Mouse (Mus musculus): ENCODE data around the gene Rpl11. TPM values are rescaled to one million over a fixed set of nuclear protein-coding genes. Genes with fewer than 3 reads are reported as not detected.
A peak's percentile ranks its signal among the peaks of the same experiment; 100 is the strongest.

Rpl11 gene
- total and polyA plus RNA-seq, 2 experiments from 2014 or later, result 229 to 881 TPM

DNA sequence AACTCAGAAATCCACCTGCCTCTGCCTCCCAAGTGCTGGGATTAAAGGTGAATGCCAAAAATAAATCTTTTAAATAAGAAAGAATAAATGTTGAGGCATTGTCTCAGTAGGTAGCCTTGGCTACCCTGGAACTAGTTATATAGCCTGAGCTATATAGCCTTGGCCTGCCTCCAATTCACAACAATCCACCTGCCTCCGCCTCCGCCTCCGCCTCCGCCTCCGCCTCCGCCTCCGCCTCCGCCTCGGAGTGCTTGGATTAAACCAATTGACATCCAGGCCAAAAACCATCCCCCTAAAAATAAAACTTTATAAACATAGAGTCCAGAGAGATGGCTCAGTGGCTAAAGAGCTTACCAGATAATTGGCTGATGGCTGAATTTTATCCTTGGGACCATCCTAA lies 30.3 kb downstream of the Rpl11 start:
- H3K9ac ChIP-seq (replicated peaks; ENCODE audit: low read depth, low read length), result no peak overlapping the region
- H3K36me3 ChIP-seq (replicated peaks; ENCODE audit: control insufficient read depth, insufficient read depth, low read length), result no peaks in the 10 kb centered on the region
- no peak for DNase-seq (ENCODE audit: low spot score)
- no peak for ATAC-seq (ENCODE audit: insufficient read depth, low read depth)
- 82% methylated on average over 9 of the region's 9 CpGs for WGBS
- no peaks in the 10 kb centered on the region for H3K27me3 ChIP-seq (ENCODE audit: control insufficient read depth, insufficient read depth, low read length)
- no peak overlapping the region for H3K4me3 ChIP-seq (ENCODE audit: low read depth, low read length)
- H3K4me2 ChIP-seq (ENCODE audit: low read depth, low read length), result no peak overlapping the region
- H3K9me3 ChIP-seq (replicated peaks; ENCODE audit: control insufficient read depth, low read length), result no peaks in the 10 kb centered on the region
- TF ChIP-seq EP300 (IDR thresholded peaks at IDR 0.05; ENCODE audit: low read depth) (no peak), CTCF (IDR thresholded peaks at IDR 0.05; ENCODE audit: low read depth) (no peak)
- H3K27ac ChIP-seq (ENCODE audit: low read depth), result no peak overlapping the region
- H3K4me1 ChIP-seq (ENCODE audit: control insufficient read depth, insufficient read depth), result 0 out of 2 replicates have a peak, but pooled peaks cover 9% of the 10 kb centered on the region

GRCm38 (mm10) chr4:136021549-136022047 lies 31.6 kb downstream of the Rpl11 start, which contains the start of gene Eloa:
Gene Eloa, minus strand, starts transcription at chr4:136021763.
- H3K36me3 ChIP-seq (replicated peaks; ENCODE audit: control insufficient read depth, insufficient read depth, low read length), result no peaks in the 10 kb centered on the region
- H3K9me3 ChIP-seq (replicated peaks; ENCODE audit: control insufficient read depth, low read length), result no peaks in the 10 kb centered on the region
- DNase-seq (ENCODE audit: low spot score), result peak; percentile 98

DNA sequence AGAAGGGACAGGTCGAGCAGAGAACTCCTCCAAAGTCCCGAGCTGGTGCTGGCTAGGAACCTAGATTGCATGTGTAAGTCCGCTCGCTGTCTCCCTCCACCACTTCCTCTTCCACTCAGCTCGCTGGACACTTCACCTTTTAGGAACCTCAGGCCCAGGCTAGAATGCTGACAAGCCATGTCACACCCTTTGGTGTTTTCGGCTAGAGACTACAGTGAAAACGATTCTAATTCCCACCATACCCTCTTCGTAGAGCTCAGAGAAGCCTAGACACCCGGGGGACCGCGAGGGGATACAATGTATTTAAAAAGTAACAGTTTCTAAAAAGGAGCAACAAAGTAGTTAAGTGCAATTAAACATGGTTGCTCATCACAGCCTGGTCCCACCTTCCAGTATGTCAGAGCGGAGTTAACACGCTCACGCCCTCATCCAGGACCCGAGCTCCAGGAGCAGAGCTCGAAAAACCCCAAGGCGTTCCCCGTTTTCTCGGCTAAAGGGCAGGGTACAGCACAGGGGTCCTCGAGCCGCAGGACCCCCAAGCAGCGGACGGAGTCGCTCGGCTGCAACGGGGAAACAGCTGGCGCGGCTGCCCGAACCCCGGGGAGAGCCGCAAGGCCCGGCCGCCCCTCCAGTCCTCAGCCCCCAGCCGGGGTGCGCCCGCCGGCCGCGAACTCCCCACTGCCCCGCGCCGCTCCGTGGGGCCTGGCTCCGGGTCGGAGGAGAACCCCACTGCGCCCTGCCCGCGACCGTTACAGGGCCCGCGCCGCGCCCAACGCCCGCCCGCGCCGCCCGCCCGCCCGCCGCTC lies 32.3 kb downstream of the Rpl11 start:
- peak overlapping the region; percentile 91 for H3K27ac ChIP-seq (ENCODE audit: low read depth)
- peak overlapping the region; percentile 78 for H3K4me2 ChIP-seq (ENCODE audit: low read depth, low read length)
- under 1% methylated on average over 50 of the region's 62 CpGs for WGBS
- H3K4me1 ChIP-seq (ENCODE audit: control insufficient read depth, insufficient read depth), result 0 out of 2 replicates have a peak, but pooled peaks cover 9% of the 10 kb centered on the region
- H3K9me3 ChIP-seq (replicated peaks; ENCODE audit: control insufficient read depth, low read length), result no peaks in the 10 kb centered on the region
- H3K36me3 ChIP-seq (replicated peaks; ENCODE audit: control insufficient read depth, insufficient read depth, low read length), result no peaks in the 10 kb centered on the region
- no peaks in the 10 kb centered on the region for H3K27me3 ChIP-seq (ENCODE audit: control insufficient read depth, insufficient read depth, low read length)
- peak; percentile 45 for ATAC-seq (ENCODE audit: insufficient read depth, low read depth)
- peak; percentile 61 for DNase-seq (ENCODE audit: low spot score)
- peak overlapping the region; percentile 97 for H3K4me3 ChIP-seq (ENCODE audit: low read depth, low read length)
- TF ChIP-seq EP300 (IDR thresholded peaks at IDR 0.05; ENCODE audit: low read depth) (no peak), CTCF (IDR thresholded peaks at IDR 0.05; ENCODE audit: low read depth) (no peak)
- H3K9ac ChIP-seq (replicated peaks; ENCODE audit: low read depth, low read length), result peak overlapping the region; percentile 98

More at GRCm38 (mm10) chr4:136021549-136022047, 31.6 kb downstream of the Rpl11 start, which contains the start of gene Eloa:
- Histone ChIP-seq H3K9ac (replicated peaks; ENCODE audit: low read depth, low read length) (peak within 1 kb of the TSS; percentile 98), H3K27me3 (ENCODE audit: control insufficient read depth, insufficient read depth, low read length) (no peaks in the 10 kb centered on the region), H3K4me3 (ENCODE audit: low read depth, low read length) (peak within 1 kb of the TSS; percentile 97), H3K4me2 (ENCODE audit: low read depth, low read length) (peak within 1 kb of the TSS; percentile 78), H3K4me1 (ENCODE audit: control insufficient read depth, insufficient read depth) (0 out of 2 replicates have a peak, but pooled peaks cover 9% of the 10 kb centered on the region), H3K27ac (ENCODE audit: low read depth) (peak within 1 kb of the TSS; percentile 91)
- ATAC-seq (ENCODE audit: insufficient read depth, low read depth), result peak; percentile 100
- no peak for TF ChIP-seq EP300 (IDR thresholded peaks at IDR 0.05; ENCODE audit: low read depth)
- TF ChIP-seq CTCF (IDR thresholded peaks at IDR 0.05; ENCODE audit: low read depth), result no peak
- WGBS, result under 1% methylated on average over 44 of the region's 48 CpGs

DNA sequence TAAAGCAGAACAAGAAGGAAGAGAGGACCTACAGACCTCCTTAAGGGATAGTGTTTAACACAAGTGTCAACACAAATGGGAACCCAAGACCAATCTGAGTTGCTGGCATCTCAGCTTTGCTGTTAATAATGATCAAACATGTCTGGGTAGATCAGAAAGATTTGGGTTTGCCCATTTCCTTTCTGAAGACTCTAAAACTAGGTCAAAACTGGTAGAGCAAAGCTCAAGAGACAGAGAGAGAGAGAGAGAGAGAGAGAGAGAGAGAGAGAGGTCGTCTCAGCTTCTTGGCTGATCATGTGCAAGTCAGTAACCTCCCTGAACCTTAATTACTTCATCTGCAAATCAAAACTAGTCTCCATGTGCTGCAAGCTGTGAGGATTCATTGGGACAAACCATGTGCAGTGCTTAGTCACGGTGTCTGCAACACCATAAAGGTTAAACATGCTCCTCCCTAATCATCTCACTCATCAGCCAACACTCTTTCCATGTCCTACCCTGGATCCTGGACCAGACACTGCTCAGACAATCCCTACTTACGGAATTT lies 37.1 kb downstream of the Rpl11 start:
- H3K27me3 ChIP-seq (ENCODE audit: control insufficient read depth, insufficient read depth, low read length), result no peaks in the 10 kb centered on the region
- H3K9me3 ChIP-seq (replicated peaks; ENCODE audit: control insufficient read depth, low read length), result no peaks in the 10 kb centered on the region
- peaks cover 30% of the 10 kb centered on the region for H3K36me3 ChIP-seq (replicated peaks; ENCODE audit: control insufficient read depth, insufficient read depth, low read length)
- no peak for TF ChIP-seq EP300 (IDR thresholded peaks at IDR 0.05; ENCODE audit: low read depth)
- no peak for TF ChIP-seq CTCF (IDR thresholded peaks at IDR 0.05; ENCODE audit: low read depth)
- H3K9ac ChIP-seq (replicated peaks; ENCODE audit: low read depth, low read length), result no peak overlapping the region
- DNase-seq (ENCODE audit: low spot score), result no peak
- ATAC-seq (ENCODE audit: insufficient read depth, low read depth), result no peak
- H3K4me1 ChIP-seq (ENCODE audit: control insufficient read depth, insufficient read depth), result 0 out of 2 replicates have a peak, but pooled peaks cover 9% of the 10 kb centered on the region
- no peak overlapping the region; the same call in 1 of the 2 replicates for H3K27ac ChIP-seq (ENCODE audit: low read depth)
- 71% methylated on average over 3 of the region's 3 CpGs for WGBS
- no peak overlapping the region for H3K4me2 ChIP-seq (ENCODE audit: low read depth, low read length)
- H3K4me3 ChIP-seq (ENCODE audit: low read depth, low read length), result no peak overlapping the region

- 78% methylated on average over 4 of the region's 4 CpGs for WGBS
- Histone ChIP-seq H3K27me3 (ENCODE audit: control insufficient read depth, insufficient read depth, low read length) (no peaks in the 10 kb centered on the region), H3K36me3 (replicated peaks; ENCODE audit: control insufficient read depth, insufficient read depth, low read length) (peaks cover 80% of the 10 kb centered on the region), H3K9ac (replicated peaks; ENCODE audit: low read depth, low read length) (no peak overlapping the region), H3K4me3 (ENCODE audit: low read depth, low read length) (no peak overlapping the region), H3K4me2 (ENCODE audit: low read depth, low read length) (no peak overlapping the region), H3K9me3 (replicated peaks; ENCODE audit: control insufficient read depth, low read length) (no peaks in the 10 kb centered on the region), H3K27ac (ENCODE audit: low read depth) (no peak overlapping the region), H3K4me1 (ENCODE audit: control insufficient read depth, insufficient read depth) (no peaks in the 10 kb centered on the region)
- TF ChIP-seq EP300 (IDR thresholded peaks at IDR 0.05; ENCODE audit: low read depth) (no peak), CTCF (IDR thresholded peaks at IDR 0.05; ENCODE audit: low read depth) (no peak)
- ATAC-seq (ENCODE audit: insufficient read depth, low read depth) (no peak), DNase-seq (ENCODE audit: low spot score) (no peak)
Observed at GRCm38 (mm10) chr4:136010586-136010985, 42.6 kb downstream of the Rpl11 start.

Data from heart, postnatal 0 days (tissue).